Mouse (Mus musculus) C2C12 (cell line): ENCODE data around the gene Mafk. TPM values are rescaled to one million over a fixed set of nuclear protein-coding genes. Genes with fewer than 3 reads are reported as not detected.

Experiments
- H3K27me3 ChIP-seq: one replicate; pipeline ENCODE4 v1.6.1; 2011; ENCODE audit not compliant: control insufficient read depth, insufficient read depth, insufficient read length
- H3K36me3 ChIP-seq: one replicate; pipeline ENCODE4 v1.6.1; 2011; ENCODE audit not compliant: control insufficient read depth, insufficient read depth
- H3K4me3 ChIP-seq: one replicate; pipeline ENCODE4 v1.5.1; 2011; ENCODE audit warnings: mild to moderate bottlenecking, control low read depth; ENCODE audit not compliant: poor library complexity, insufficient read depth, severe bottlenecking
- H3K79me2 ChIP-seq: one replicate; pipeline ENCODE4 v1.6.1; 2011; ENCODE audit not compliant: control insufficient read depth, insufficient read depth
- H3K79me3 ChIP-seq: one replicate; pipeline ENCODE4 v1.6.1; 2011; ENCODE audit warnings: low read depth, control low read depth
- H3ac ChIP-seq: one replicate; pipeline ENCODE3; 2011; ENCODE audit warnings: low read depth; ENCODE audit not compliant: control insufficient read depth, insufficient read length
- CEBPB ChIP-seq: IDR thresholded peaks from one replicate; pipeline ENCODE4 v1.6.1; 2011; ENCODE audit warnings: low read depth, mild to moderate bottlenecking, control low read depth, moderate library complexity
- CTCF ChIP-seq: IDR thresholded peaks from one replicate; pipeline ENCODE4 v1.5.1; 2011; ENCODE audit not compliant: control insufficient read depth, insufficient read depth, insufficient read length
- FOSL1 ChIP-seq: IDR thresholded peaks from one replicate; pipeline ENCODE4 v1.8.0; 2011; ENCODE audit warnings: mild to moderate bottlenecking, low read length; ENCODE audit not compliant: poor library complexity, insufficient read depth, severe bottlenecking
- MAX ChIP-seq: IDR thresholded peaks from one replicate; pipeline ENCODE4 v1.6.1; 2011; ENCODE audit warnings: mild to moderate bottlenecking, control low read depth
- MYOD1 ChIP-seq: IDR thresholded peaks from one replicate; pipeline ENCODE4 v1.6.1; 2011; ENCODE audit warnings: low read depth; ENCODE audit not compliant: control insufficient read depth, insufficient read length
- MYOG ChIP-seq: IDR thresholded peaks from one replicate; pipeline ENCODE4 v1.6.1; 2011; ENCODE audit not compliant: control insufficient read depth, insufficient read length; ENCODE audit errors: extremely low read depth
- USF1 ChIP-seq: IDR thresholded peaks from one replicate; pipeline ENCODE4 v1.6.1; 2011; ENCODE audit warnings: low read depth, mild to moderate bottlenecking, control low read depth, moderate library complexity
- polyA plus RNA-seq: library from polyadenylated mRNA; unstranded; fragments of >200 nt; fragmentation: generic; extraction: Trizol; gene quantifications from one replicate; pipeline ENCODE4 v1.2.1, GENCODE M21; 2012; ENCODE audit warnings: missing spikeins

Mafk gene
- polyA plus RNA-seq, 1 experiment: 11.9 TPM

- Histone ChIP-seq H3K27me3 (no peaks in the 10 kb centered on the region), H3K4me3 (no peak overlapping the region), H3K36me3 (peaks cover 28% of the 10 kb centered on the region), H3K79me3 (peaks cover 26% of the 10 kb centered on the region), H3K79me2 (peaks cover 45% of the 10 kb centered on the region), H3ac (no peak overlapping the region)
- TF ChIP-seq CTCF (no peak), MYOD1 (no peak), USF1 (no peak), MYOG (no peak), CEBPB (no peak), FOSL1 (no peak), MAX (no peak)
These were observed 7.7 kb downstream of the Mafk start for GRCm38 (mm10) chr5:139799041-139799440.

- no peak overlapping the region for H3K4me3 ChIP-seq
- H3K36me3 ChIP-seq: peaks cover 28% of the 10 kb centered on the region
- peaks cover 22% of the 10 kb centered on the region for H3K79me3 ChIP-seq
- no peaks in the 10 kb centered on the region for H3K27me3 ChIP-seq
- H3K79me2 ChIP-seq: peaks cover 36% of the 10 kb centered on the region
- H3ac ChIP-seq: no peak overlapping the region
- TF ChIP-seq USF1: no peak
- no peak for TF ChIP-seq MYOG
- TF ChIP-seq CTCF: no peak
- TF ChIP-seq FOSL1: no peak
- no peak for TF ChIP-seq MYOD1
- TF ChIP-seq CEBPB: no peak
- TF ChIP-seq MAX: no peak
These were observed 8.7 kb downstream of the Mafk start for GRCm38 (mm10) chr5:139799801-139800590.

GRCm38 (mm10) chr5:139801231-139801630, 9.9 kb downstream of the Mafk start:
- Histone ChIP-seq H3K27me3 (no peaks in the 10 kb centered on the region), H3K36me3 (peaks cover 28% of the 10 kb centered on the region)
- TF ChIP-seq FOSL1 (no peak), USF1 (no peak), CTCF (no peak), MAX (no peak), CEBPB (no peak), MYOG (no peak), MYOD1 (no peak)

GRCm38 (mm10) chr5:139801880-139802279, 10.6 kb downstream of the Mafk start:
- TF ChIP-seq MYOD1 (no peak), MAX (no peak), CTCF (no peak), USF1 (no peak), FOSL1 (no peak), CEBPB (no peak), MYOG (no peak)
- Histone ChIP-seq H3K27me3 (no peaks in the 10 kb centered on the region), H3K4me3 (no peak overlapping the region), H3K79me3 (peaks cover 12% of the 10 kb centered on the region), H3K36me3 (peaks cover 28% of the 10 kb centered on the region), H3ac (no peak overlapping the region), H3K79me2 (peaks cover 20% of the 10 kb centered on the region)

More at GRCm38 (mm10) chr5:139801231-139801630, 9.9 kb downstream of the Mafk start:
- Histone ChIP-seq H3K79me3 (peaks cover 15% of the 10 kb centered on the region), H3ac (no peak overlapping the region), H3K4me3 (no peak overlapping the region), H3K79me2 (peaks cover 25% of the 10 kb centered on the region)

GRCm38 (mm10) chr5:139803165-139803564, 11.9 kb downstream of the Mafk start:
- Histone ChIP-seq H3K4me3 (no peak overlapping the region), H3ac (no peak overlapping the region), H3K27me3 (no peaks in the 10 kb centered on the region), H3K79me3 (peaks cover 6% of the 10 kb centered on the region), H3K36me3 (peaks cover 28% of the 10 kb centered on the region), H3K79me2 (peaks cover 9% of the 10 kb centered on the region)
- TF ChIP-seq CEBPB (no peak), MYOD1 (no peak), FOSL1 (no peak), CTCF (no peak), MAX (no peak), MYOG (no peak), USF1 (no peak)
